Mouse (Mus musculus): ENCODE measurements around the gene Zswim5.

- no peak for TF ChIP-seq CTCF (IDR thresholded peaks at IDR 0.05; ENCODE audit: extremely low read depth, insufficient read depth, low read length)
- no peak for TF ChIP-seq POLR2A (IDR thresholded peaks at IDR 0.05; ENCODE audit: extremely low read depth, insufficient read depth, low read length)
Observed at GRCm38 (mm10) chr4:116989731-116990130, 112.6 kb downstream of the Zswim5 start.
